Mouse (Mus musculus): Measurements from ENCODE around the gene Eif5a.
"Not testable (repeated sequence)": the region's sequence is repeated elsewhere in the genome, so short reads cannot be mapped to it uniquely, and the experiment has no call there.

Gene Eif5a

GRCm38 (mm10) chr11:69922012-69922756, 426 bp upstream of the Eif5a start:
- in situ Hi-C loops (cut with MboI, MseI): no loop called here

GRCm38 (mm10) chr11:69920266-69921031, 1.3 kb downstream of the Eif5a start:
- in situ Hi-C loops (cut with MboI, MseI): no loop called here

DNA sequence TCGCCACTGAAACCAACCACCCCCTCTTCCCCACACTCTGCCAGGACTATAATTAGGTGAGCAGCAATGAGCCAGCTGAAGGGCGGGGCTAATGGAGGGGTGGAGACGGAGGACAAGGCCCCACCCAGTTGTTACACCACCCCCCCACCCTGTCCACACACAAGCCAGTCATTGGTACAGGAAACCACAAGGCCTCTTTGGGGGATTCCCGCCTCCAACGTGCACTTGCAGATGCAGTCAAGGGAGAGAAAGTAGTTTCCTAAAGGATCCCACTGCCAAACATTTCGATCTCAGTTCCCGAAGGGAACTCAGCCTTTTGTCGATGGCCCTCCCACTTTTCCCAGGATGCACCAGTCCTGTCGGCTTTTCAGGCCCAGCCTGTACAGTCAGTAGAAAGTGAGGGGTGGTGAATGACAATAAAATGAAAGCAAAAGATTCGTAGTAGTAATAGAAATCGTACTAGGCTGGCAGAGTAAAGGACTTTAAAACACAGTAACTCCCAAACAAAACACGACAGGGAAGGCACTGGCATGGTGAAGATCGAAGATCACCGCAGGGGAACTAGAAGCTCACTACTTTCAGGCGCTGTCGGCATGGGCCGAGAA, 2.0 kb downstream of the Eif5a start:
- in situ Hi-C loops (cut with MboI, MseI): no loop called here

- in situ Hi-C loops (cut with MboI, MseI): no loop called here
Measured at GRCm38 (mm10) chr11:69919053-69919452, 2.7 kb downstream of the Eif5a start.

DNA sequence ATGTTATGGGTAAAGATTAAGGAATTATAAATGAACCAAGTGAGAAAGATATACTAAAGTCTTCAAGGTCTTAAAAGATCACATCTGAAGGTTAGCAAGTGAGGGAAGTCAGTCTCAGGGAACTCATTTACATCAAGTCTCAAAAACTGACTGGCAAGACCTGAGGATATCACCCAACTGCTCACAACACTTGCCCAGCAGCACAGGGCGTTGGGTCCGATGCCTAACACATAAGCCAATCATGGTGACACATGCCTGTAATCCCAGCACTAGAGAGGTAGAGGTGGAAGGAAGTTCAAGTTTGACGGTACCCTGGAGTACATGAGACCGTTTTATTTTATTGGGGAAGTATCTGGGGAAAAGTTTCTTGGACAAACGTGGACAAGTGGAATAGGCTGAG, 3.6 kb downstream of the Eif5a start:
- in situ Hi-C loops (cut with MboI, MseI): no loop called here

DNA sequence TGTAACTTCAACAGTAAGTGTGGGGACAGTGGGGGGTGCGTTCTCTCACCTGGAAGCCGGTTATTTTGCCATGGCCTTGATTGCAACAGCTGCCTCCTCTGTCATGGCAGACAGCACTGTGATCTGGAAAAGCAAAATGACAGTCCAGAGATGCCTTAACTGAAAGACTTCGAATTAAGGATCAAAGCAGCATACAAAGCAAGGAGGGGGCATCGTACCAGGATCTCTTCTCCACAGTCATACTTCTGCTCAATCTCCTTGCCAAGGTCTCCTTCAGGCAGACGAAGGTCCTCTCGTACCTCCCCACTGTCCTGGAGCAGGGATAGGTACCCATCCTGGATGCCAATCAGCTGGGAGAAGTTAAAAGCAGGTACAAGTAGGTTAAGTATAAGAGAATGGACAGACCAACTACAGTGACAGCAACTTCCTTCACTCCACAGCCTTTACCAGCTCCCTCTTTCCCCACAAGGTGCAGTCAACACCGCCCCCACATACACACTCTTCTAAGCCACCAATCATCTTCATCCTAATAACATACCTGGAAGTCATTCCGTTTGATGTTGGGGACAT, 4.3 kb downstream of the Eif5a start:
- in situ Hi-C loops (cut with MboI, MseI): no loop called here

- in situ Hi-C loops (cut with MboI, MseI): not testable (repeated sequence)
Measured at GRCm38 (mm10) chr11:69916652-69917378, 4.9 kb downstream of the Eif5a start.

GRCm38 (mm10) chr11:69915667-69916627, 5.8 kb downstream of the Eif5a start:
- in situ Hi-C loops (cut with MboI, MseI): no loop called here

DNA sequence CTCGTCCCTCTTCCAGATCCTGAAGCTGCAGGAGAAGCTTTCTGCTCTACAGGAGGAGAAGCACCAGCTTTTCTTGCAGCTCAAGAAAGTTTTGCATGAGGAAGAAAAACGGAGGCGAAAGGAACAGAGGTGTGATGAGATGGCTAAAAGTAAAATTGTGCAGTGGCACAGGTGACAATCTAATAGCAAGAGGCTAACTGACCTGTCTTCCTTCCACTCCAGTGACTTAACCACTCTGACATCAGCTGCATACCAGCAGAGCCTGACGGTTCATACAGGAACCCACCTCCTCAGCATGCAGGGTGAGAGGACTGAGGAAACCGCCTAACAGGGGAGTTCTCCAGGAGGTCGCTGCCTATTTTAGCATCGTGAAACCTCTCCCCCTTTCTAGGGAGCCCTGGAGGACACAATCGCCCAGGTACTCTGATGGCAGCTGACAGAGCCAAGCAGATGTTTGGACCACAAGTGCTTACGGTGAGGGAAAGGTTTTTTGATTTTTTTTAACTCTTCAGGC, 6.8 kb downstream of the Eif5a start:
- in situ Hi-C loops (cut with MboI, MseI): no loop called here

DNA sequence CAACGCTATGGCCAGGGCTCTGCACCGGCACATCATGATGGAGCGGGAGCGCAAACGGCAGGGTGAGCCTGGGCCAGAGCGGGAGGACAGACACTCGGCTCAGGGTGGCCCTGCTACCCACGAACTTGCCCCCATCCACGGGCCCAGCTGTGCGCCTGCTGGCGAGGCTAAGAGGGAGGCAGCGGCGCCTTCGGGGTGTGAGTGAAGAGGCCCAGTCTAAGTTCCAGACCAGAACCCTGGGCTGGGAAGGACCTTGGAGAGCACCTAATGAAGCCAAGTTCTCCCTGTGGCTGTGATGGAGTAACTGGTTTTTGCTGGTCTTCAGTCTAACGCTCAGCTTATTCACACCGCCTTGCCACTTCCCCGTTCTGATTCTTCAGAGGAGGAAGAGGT, 7.4 kb downstream of the Eif5a start:
- in situ Hi-C loops (cut with MboI, MseI): no loop called here

GRCm38 (mm10) chr11:69913554-69914371, 8.0 kb downstream of the Eif5a start, which contains the start of gene Gps2:
TSS of gene Gps2 (plus strand) at chr11:69913888.
- in situ Hi-C loops (cut with MboI, MseI): no loop called here

DNA sequence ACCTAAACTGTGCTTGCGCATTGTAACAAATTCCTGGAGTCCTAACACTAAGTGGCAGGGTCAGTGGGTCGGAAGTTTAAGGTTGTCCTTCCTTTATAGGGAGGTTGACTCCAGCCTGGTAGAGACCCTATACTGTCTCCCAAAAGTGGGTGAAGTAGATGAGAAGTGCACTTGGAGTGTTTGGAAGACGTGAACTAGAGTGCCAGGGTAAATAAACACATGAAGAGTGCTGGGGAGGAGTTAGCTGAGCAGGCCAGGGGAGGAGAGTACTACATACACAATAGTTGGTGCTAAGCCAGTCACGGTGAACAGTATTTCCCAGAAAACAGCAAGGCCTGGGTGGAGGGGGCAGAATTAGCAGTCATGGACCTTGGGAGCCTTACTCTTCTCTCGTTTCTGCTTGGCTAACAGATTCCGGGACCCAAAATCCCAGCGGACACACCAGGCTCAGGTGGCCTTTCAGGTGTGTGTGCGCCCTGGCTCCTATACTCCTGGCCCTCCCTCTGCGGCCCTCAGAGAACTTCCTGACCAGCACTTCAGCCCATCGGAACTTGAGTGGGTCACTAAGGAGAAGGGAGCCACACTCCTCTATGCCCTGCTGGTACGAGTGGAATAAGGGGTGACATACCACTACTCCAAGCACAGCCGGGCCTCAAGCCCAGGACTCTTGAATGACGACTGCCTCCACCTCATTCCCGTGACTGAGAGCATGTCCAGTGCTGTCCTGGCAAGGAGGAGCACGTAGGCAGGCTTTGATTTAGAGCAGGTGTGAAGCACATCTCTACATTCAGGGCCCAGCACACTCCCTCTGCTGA, 8.8 kb downstream of the Eif5a start:
- in situ Hi-C loops (cut with MboI, MseI): no loop called here

DNA sequence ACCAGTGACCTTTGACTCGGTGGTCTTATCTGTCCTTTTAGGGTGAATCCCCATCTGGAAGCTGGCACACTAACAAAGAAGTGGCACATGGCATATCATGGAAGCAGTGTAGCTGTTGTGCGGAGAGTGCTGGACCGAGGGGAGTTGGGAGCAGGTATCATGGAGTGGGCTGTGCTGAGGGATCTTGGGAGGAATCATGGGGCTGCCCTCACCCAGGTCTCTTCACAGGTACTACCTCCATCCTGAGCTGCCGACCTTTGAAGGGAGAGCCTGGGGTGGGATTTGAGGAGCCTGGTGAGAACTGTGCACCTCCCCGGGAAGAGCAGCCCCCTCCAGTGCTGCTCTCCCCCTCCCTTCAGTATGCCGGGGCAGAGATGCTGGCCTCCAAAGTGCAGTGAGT, 10.1 kb downstream of the Eif5a start:
- in situ Hi-C loops (cut with MboI, MseI): no loop called here

GRCm38 (mm10) chr11:69910781-69911560, 10.8 kb downstream of the Eif5a start:
- in situ Hi-C loops (cut with MboI, MseI): no loop called here

DNA sequence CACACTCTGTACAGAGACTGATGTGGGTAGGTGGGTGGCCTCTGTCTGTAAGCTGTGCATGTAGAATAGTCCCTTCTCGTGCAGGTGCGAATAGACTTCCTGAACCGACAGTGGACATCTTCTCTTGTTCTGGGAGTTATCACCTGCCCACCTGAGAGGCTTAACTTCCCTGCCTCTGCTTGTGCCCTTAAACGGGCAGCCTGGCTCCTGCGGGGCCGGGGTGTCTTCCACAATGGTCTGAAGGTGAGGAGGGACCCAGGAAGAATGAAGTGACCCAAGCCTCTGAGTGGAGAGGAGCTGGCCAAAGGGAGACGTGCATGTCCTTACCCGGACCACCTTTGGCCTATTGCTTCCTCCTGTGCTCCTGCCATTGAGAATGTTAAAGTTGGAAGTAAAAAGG, 11.6 kb downstream of the Eif5a start:
- in situ Hi-C loops (cut with MboI, MseI): no loop called here

DNA sequence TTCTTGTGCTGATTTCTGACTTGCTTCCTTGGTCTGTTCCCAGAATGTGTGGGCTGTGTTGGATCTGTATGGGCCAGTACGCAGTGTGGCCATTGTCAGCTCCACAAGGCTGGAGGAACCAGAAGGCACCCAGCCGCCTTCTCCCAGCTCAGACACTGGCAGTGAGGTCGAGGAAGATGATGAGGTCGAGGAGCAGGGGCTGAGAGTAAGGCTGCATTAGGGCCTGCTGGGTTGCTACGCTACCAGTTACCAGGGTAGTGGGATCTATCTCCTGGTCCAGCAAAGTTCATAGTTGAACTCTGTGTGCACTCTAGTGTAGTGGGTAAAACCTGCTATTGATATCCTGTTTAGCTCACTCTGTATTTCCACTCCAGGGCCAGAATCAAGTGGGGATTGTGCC, 12.6 kb downstream of the Eif5a start:
- in situ Hi-C loops (cut with MboI, MseI): no loop called here

DNA sequence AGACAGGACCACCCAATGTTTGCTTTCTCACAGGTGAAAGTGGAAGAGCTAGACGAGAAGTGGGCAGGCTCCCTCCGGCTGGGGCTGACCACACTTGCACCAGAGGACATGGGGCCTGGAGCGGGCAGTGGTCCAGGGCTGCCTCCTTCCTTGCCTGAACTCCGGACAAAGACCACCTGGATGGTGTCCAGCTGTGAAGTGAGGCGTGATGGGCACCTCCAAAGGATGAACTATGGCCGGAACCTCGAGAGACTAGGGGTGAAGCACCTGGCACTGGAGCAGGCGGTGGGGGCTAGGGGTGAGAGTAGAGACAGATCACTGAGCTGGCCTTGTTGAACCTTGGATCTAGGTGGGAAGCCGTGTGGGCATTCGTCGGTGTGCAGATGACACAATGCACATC, 13.1 kb downstream of the Eif5a start:
- in situ Hi-C loops (cut with MboI, MseI): no loop called here

DNA sequence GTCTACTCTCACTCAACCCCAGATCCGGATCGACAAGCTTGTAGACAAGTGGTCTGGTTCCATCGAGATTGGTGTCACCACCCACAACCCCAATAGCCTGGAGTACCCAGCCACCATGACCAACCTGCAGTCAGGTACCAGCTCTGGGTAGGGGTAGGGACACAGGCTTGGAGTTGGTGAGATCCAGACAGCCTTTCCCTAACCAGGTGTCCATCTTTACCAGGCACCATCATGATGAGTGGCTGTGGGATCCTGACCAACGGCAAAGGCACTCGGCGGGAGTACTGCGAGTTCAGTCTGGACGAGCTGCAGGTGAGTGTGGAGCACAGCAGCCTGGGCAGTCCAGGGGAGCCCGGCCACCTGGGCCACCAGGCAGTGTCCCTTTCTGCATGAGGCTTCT, 17.4 kb downstream of the Eif5a start:
- in situ Hi-C loops (cut with MboI, MseI): no loop called here

Measured in T-helper 2 cell (primary cell).